Mouse (Mus musculus) forebrain, embryonic 13.5 days (tissue): ENCODE results near the gene Acot11. TPM values are rescaled to one million over a fixed set of nuclear protein-coding genes. Genes with fewer than 3 reads are reported as not detected.

ENCODE experiments used
- ATAC-seq: fragments of 200-750 bp; cut with Nextera tagmentation; 2 replicates; pipeline ENCODE4 v1.8.0; 2017
- H3K27ac ChIP-seq: fragments of 300-500 bp; sonication (generic); 2 replicates; pipeline ENCODE4 v1.5.1; 2015; ENCODE audit warnings: inconsistent platforms, mild to moderate bottlenecking, moderate library complexity
- H3K27me3 ChIP-seq: fragments of 300-500 bp; sonication (generic); 2 replicates; pipeline ENCODE4 v1.6.1; 2015; ENCODE audit warnings: mild to moderate bottlenecking, inconsistent platforms
- H3K36me3 ChIP-seq: fragments of 300-500 bp; sonication (generic); 2 replicates; pipeline ENCODE4 v1.6.1; 2015; ENCODE audit warnings: mild to moderate bottlenecking, inconsistent platforms; ENCODE audit not compliant: poor library complexity, severe bottlenecking
- H3K4me1 ChIP-seq: fragments of 300-500 bp; sonication (generic); 2 replicates; pipeline ENCODE4 v1.6.1; 2015; ENCODE audit warnings: inconsistent platforms
- H3K4me2 ChIP-seq: fragments of 300-500 bp; sonication (generic); 2 replicates; pipeline ENCODE4 v1.6.1; 2015; ENCODE audit warnings: inconsistent platforms, mild to moderate bottlenecking, moderate library complexity
- H3K4me3 ChIP-seq: fragments of 300-500 bp; sonication (generic); 2 replicates; pipeline ENCODE4 v1.5.1; 2015; ENCODE audit warnings: mild to moderate bottlenecking, inconsistent platforms
- H3K9ac ChIP-seq: fragments of 300-500 bp; sonication (generic); 2 replicates; pipeline ENCODE4 v1.6.1; 2015; ENCODE audit warnings: mild to moderate bottlenecking, inconsistent platforms
- H3K9me3 ChIP-seq: fragments of 300-500 bp; sonication (generic); replicated peaks from 2 replicates; pipeline ENCODE4 v1.6.1; 2016; ENCODE audit warnings: inconsistent platforms
- whole genome bisulfite sequencing: fragments of 180-500 bp; shearing (Covaris S2); methylation state at CpG from one replicate; pipeline ENCODE4 v1.1.7; 2015; 5-methylcytosine and 5-hydroxymethylcytosine counted together
- polyA plus RNA-seq: library from polyadenylated mRNA; unstranded; fragments of >200 nt; fragmentation: Nextera tagmentation; extraction: Ambion mirVana; gene quantifications from 2 replicates; pipeline ENCODE4 v1.2.1, GENCODE M21; 2015

Acot11 gene
- 0.63 and 0.94 TPM in 2 replicates for polyA plus RNA-seq

DNA sequence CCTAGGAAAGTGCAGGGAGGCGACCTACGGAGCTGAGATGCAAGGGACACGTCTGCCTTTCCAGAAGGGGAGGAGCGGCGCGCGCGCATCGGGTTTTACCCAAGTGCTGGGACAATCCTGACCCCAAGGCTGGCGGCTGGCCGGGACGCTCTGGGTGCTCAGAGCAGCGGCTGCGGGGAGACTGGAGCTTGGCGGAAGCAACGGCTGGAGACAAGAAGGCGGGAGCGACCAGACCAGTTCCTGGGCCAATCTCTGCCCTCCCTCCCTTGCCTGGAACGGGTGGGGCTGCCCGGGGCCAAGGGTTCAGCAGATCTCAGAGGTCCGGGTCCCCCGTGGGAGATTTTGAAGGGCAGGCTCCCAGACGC, at the start of gene Acot11:
Gene Acot11, minus strand, starts transcription at position 89 of the 365 bp plus-strand sequence.
- peaks cover 9% of the 10 kb centered on the region for H3K4me1 ChIP-seq
- H3K36me3 ChIP-seq = no peaks in the 10 kb centered on the region
- ATAC-seq = no peak
- peak within 1 kb of the TSS; percentile 31; the same call in 1 of the 2 replicates for H3K9ac ChIP-seq
- H3K4me2 ChIP-seq = peak within 1 kb of the TSS; percentile 29
- no peak within 1 kb of the TSS for H3K4me3 ChIP-seq
- 9% methylated on average over 23 of the region's 23 CpGs for WGBS
- no peak within 1 kb of the TSS for H3K27ac ChIP-seq
- no peaks in the 10 kb centered on the region for H3K9me3 ChIP-seq
- peaks cover 32% of the 10 kb centered on the region for H3K27me3 ChIP-seq

DNA sequence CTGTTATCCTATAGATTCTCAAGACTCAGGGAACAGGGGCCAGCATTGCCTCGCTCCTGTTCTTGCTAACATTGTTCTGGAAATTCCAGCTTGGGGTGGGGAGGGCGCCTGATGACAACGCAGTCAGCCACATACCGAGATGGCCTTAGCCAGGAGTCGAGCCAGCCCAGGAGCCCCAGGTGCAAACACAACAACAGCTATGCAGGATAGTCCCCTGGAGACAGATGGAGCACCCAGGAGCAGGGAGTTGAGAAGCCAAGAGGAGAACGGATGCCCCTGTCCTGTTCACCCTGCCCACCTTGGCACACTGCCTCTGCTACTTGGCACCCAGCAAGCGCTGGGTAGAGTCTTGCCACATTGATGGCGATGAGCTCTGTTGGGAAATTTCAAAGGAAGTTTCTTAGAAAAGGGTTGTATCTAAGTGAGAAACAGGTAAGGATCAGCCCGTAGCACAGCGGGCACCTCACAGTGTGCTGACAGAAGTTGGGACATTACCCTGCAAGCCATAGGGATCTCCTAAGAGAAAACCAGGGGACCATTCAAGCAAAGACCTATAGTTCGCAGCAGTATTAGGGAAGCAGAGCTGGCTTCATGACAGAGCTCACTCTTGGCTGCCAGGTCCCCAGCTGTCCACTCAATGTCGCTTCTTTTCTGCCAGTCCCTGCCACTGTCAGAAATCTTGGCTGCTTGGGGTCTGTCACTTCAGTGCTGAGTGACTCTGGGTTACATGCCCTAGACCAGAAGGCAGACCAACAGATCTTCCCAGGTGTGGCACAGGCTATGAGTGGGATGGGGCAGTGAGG, 43.7 kb upstream of the Acot11 start:
- peak overlapping the region; percentile 34 for H3K4me2 ChIP-seq
- H3K36me3 ChIP-seq = no peaks in the 10 kb centered on the region
- peak overlapping the region; percentile 61; the same call in 1 of the 2 replicates for H3K27ac ChIP-seq
- peak; percentile 33; the same call in 1 of the 2 replicates for ATAC-seq
- no peaks in the 10 kb centered on the region for H3K9me3 ChIP-seq
- H3K4me3 ChIP-seq = no peak overlapping the region
- 0 out of 2 replicates have a peak overlapping the region, but pooled peaks have one; percentile 27 for H3K9ac ChIP-seq
- H3K4me1 ChIP-seq = peaks cover 23% of the 10 kb centered on the region
- no peaks in the 10 kb centered on the region for H3K27me3 ChIP-seq
- 44% methylated on average over 12 of the region's 12 CpGs for WGBS

DNA sequence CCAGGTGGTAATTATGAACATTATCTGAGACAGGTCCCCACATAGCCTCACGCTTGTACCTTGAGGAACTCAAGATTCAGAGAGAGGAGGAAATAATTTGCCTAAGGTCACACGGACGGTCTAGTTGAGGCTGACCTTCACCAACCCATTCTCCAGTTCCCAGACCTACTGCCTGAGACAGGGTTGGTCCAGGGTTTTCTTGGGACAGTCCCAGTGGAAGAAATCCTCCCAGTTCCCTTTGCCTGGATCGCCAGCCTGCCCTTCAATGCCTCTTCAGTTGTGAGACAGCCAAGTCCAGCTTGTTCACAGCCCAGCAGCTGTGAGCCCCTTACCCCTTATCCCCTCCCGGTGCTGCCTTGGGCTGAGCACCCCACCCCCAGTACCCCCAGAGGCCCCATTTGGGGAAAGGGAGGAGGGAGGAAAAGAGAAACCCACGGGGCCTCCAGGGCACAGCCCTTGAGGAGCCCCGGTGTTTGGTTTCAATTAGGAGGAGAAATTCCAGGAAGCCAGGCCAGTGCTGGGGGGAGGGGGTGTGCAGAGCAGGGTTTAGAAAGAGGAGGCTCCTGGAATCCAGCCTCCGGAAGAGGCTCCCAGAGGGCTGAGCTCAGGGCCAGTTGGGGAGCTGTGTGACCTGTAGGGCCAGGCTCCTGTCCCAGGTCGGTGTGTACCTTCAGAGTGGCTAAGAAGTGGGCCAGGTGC, 42.9 kb upstream of the Acot11 start:
- Histone ChIP-seq H3K4me2 (peak overlapping the region; percentile 34), H3K4me1 (peaks cover 23% of the 10 kb centered on the region), H3K9ac (no peak overlapping the region), H3K36me3 (no peaks in the 10 kb centered on the region), H3K27me3 (no peaks in the 10 kb centered on the region), H3K27ac (peak overlapping the region; percentile 61), H3K4me3 (no peak overlapping the region), H3K9me3 (no peaks in the 10 kb centered on the region)
- 19% methylated on average over 9 of the region's 9 CpGs for WGBS
- peak; percentile 65 for ATAC-seq

DNA sequence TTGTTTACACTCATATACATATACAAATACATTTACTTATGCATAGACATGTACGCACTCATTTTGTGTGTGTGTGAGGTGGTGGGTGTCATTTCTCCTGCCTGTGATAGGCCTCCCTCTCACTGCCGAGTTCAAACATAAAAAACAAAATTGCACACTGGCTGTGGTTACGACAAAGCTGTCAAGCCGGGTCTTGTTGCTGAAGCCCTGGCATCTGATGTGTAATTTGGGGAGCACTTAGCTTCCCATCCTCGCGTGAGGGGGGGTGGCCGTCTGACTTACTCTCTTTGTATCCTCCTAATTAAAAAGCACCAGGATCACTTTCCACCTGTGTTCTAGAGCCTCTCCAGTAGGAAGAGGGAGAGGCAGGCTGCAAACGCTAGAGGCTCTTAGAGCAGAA, 37.8 kb upstream of the Acot11 start:
- WGBS = 29% methylated on average over 8 of the region's 8 CpGs
- Histone ChIP-seq H3K27ac (no peak overlapping the region), H3K4me2 (no peak overlapping the region), H3K9me3 (no peaks in the 10 kb centered on the region), H3K4me3 (no peak overlapping the region), H3K27me3 (no peaks in the 10 kb centered on the region), H3K36me3 (no peaks in the 10 kb centered on the region), H3K4me1 (peaks cover 53% of the 10 kb centered on the region), H3K9ac (no peak overlapping the region)
- ATAC-seq = no peak

DNA sequence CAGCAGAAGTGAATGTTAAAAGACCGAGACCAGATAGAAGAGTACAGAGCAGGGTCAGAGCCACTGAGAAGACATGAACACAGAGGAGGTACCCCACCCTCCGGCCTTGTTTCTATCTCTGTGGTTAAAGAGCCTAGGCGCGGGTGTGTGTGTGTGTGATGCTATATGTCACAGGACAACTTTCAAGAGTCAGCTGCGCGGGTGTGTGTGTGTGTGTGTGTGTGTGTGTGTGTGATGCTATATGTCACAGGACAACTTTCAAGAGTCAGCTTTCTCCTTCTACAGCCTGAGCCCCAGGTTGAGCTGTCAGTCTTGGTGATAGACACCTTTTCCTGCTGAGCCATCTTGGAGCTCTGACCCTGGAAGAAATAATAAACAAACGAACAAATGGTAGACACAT, 37.1 kb upstream of the Acot11 start:
- no peak overlapping the region for H3K4me3 ChIP-seq
- H3K9me3 ChIP-seq = no peaks in the 10 kb centered on the region
- H3K4me1 ChIP-seq = peaks cover 53% of the 10 kb centered on the region
- no peak overlapping the region for H3K27ac ChIP-seq
- H3K4me2 ChIP-seq = no peak overlapping the region
- H3K36me3 ChIP-seq = no peaks in the 10 kb centered on the region
- H3K9ac ChIP-seq = no peak overlapping the region
- peaks cover 5% of the 10 kb centered on the region for H3K27me3 ChIP-seq
- no peak for ATAC-seq
- 74% methylated on average over 7 of the region's 7 CpGs for WGBS

DNA sequence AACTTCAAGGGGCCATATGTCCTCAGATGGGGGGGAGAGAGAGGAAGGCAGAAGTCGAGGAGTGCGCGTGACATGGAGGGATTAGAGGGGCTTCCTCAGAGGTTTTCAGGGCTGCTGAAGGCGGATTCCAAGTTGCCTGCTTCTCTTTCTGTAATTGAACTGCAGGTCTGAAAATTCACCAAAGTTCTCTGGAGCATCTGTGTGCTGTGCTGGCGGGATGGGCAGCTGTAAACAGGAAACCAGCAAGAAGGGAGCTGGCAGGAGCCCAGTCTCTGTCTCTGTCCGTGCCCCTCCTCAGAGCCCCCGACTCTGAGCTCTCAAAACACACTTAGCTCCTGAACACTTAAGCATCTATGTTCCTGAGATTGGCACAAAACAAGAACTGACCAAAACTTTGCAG, 36.5 kb upstream of the Acot11 start:
- peaks cover 58% of the 10 kb centered on the region for H3K4me1 ChIP-seq
- peak overlapping the region; percentile 100 for H3K4me2 ChIP-seq
- no peak overlapping the region for H3K4me3 ChIP-seq
- H3K9me3 ChIP-seq = no peaks in the 10 kb centered on the region
- peaks cover 9% of the 10 kb centered on the region for H3K27me3 ChIP-seq
- peak overlapping the region; percentile 99; the same call in 1 of the 2 replicates for H3K27ac ChIP-seq
- peak overlapping the region; percentile 77 for H3K9ac ChIP-seq
- 12% methylated on average over 7 of the region's 7 CpGs for WGBS
- no peak for ATAC-seq
- H3K36me3 ChIP-seq = no peaks in the 10 kb centered on the region

DNA sequence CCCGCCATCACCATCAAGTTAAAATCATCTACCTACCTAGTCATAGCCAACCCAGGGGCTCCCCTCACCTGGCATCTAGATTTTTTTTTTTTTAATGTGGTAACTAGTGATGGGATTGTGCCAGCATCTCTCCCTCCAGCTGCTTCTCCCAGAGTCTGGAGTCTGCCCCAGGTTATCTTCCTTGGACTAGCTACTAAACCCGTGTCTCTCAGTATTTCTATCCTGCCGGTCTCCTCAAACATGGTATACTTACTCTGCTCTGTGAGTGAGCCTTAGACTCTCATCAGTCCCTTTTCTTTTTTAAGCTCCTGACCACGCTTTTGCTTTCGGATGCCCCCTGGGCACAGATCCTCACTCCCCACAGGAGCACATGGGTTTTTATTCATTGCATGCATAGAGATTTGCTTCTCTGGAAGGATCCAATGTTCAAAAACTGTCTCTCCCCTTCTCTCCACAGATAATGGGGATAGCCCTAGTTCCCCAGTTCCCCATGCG, 35.9 kb upstream of the Acot11 start:
- H3K9ac ChIP-seq = peak overlapping the region; percentile 77
- peak overlapping the region; percentile 99 for H3K27ac ChIP-seq
- H3K4me2 ChIP-seq = peak overlapping the region; percentile 100
- H3K36me3 ChIP-seq = no peaks in the 10 kb centered on the region
- peaks cover 63% of the 10 kb centered on the region for H3K4me1 ChIP-seq
- ATAC-seq = no peak
- WGBS = 9% methylated on average over 6 of the region's 6 CpGs
- H3K4me3 ChIP-seq = peak overlapping the region; percentile 48
- peaks cover 12% of the 10 kb centered on the region for H3K27me3 ChIP-seq
- no peaks in the 10 kb centered on the region for H3K9me3 ChIP-seq

DNA sequence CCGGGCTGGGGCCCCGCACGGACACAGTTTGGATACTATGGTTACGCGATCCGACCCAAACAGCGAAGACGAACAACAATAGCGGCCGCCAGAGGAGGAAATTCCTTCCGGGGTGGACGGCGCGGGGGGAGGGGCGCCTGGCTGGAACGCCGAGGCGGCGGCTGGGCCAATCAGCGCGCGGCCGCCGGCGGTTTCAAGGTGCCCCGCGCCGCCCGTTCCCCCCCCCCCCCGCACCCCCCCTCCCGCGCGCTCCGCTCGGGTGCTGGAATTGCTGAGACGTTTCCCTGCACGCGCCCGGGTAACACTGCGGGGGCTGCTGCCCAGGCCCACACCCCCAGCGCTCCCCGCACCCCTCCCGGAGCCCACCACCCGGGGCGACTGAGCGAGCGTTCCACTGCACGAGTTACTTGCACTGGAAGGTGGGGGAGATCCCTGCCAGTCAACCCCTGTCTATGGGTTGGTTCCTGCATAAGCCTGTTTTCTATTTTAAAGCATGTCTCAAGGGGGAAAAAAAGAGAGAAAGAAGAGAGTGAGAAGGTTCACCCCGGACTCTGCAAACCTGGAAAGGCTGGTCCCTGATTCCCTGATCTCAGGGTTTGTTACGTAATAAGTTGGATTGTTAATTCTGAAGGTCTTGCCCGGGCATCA, 35.3 kb upstream of the Acot11 start:
- Histone ChIP-seq H3K9me3 (no peaks in the 10 kb centered on the region), H3K27me3 (peaks cover 12% of the 10 kb centered on the region), H3K27ac (peak overlapping the region; percentile 99), H3K4me3 (peak overlapping the region; percentile 48), H3K9ac (peak overlapping the region; percentile 85), H3K4me1 (peaks cover 63% of the 10 kb centered on the region), H3K36me3 (no peaks in the 10 kb centered on the region), H3K4me2 (peak overlapping the region; percentile 100)
- 1% methylated on average over 29 of the region's 51 CpGs for WGBS
- peak; percentile 62 for ATAC-seq

DNA sequence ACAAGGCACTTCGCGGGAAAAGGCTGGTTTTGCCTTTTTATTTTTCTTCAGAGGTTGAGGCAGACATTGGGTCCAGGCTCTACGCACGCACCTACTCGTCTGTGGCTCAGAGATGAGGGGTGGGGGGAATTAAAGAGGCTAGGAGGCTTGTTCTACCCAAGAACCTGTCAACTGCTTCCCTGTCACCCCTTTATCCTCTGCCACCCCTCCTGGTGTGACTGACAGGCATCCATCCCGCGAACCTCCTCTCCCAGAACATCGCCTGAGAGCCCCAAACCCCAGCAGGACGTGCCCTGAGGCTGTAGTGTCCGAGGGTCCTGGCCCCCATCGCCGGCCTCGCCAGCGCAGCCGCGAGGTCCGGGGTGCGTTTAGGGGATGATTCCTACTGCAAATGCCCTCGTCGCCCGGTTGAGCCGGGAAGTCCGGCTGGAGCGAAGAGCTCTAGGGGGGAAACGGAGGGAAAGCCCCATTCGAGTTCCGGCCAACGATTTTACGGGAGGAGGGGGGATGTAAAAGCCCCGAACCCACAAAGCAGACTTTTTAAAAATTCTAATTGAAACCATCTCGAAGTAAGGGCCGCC, 34.5 kb upstream of the Acot11 start:
- ATAC-seq = no peak; the same call in 1 of the 2 replicates
- H3K4me1 ChIP-seq = peaks cover 63% of the 10 kb centered on the region
- no peaks in the 10 kb centered on the region for H3K9me3 ChIP-seq
- peak overlapping the region; percentile 48 for H3K4me3 ChIP-seq
- peak overlapping the region; percentile 99 for H3K27ac ChIP-seq
- under 1% methylated on average over 32 of the region's 32 CpGs for WGBS
- H3K27me3 ChIP-seq = peaks cover 12% of the 10 kb centered on the region
- H3K4me2 ChIP-seq = peak overlapping the region; percentile 100
- peak overlapping the region; percentile 85 for H3K9ac ChIP-seq
- H3K36me3 ChIP-seq = no peaks in the 10 kb centered on the region

DNA sequence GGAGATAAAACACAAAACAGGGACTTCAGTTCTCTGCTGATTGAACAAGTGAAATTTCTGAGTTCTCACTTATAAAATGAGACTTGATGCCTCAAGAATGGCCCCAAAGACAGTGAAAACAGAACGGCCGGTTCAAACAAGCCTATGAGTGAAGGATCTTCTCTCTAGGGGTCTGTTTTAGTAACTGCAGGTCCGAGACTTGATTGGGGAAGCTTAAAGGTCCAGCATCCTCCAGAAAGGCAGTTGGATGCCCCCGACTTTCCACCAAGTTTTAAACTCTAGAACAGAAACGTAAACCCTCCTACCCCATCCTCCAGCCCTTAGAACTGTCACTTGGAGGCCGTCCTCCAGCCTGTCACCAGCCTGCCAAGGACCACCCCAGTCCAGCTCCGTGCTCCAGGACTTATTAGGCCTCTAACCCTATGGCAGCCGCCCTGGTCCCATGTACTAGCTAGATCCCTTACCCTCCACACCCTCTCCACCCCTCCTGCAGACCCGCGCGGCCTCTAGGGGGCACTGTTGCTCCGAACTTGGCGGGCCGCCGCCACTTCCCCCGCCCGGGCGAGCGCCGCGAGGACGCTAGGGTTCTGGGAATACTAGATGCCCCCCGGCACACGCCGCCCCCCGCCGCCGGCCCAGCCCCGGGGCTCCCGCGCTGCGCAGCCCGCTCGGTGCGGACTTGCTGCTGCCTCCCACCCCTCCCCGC, 33.9 kb upstream of the Acot11 start:
- Histone ChIP-seq H3K4me2 (peak overlapping the region; percentile 100), H3K27me3 (peaks cover 12% of the 10 kb centered on the region), H3K9me3 (no peaks in the 10 kb centered on the region), H3K36me3 (no peaks in the 10 kb centered on the region), H3K4me3 (peak overlapping the region; percentile 48), H3K9ac (peak overlapping the region; percentile 85), H3K4me1 (peaks cover 63% of the 10 kb centered on the region), H3K27ac (peak overlapping the region; percentile 99)
- under 1% methylated on average over 36 of the region's 36 CpGs for WGBS
- peak; percentile 87 for ATAC-seq

DNA sequence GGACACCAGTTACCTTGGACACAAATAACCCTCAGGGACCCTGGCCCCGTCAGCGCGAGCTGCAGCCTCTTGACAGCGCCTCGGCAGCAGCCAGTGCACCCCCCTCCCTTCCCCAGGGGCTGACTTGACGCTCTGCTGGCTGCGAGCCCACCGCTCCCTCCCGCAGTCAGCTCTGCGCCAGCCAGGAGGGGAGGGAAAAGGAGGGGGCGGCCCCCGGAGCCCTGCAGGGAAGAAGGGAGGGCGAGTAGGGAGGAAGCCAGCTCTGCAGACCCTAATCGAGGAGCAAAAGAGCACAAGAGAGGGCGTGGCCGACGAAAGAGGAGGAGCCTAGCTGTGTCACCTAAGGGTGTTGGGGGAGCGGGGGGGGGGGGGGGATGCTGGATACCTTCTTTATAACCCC, 33.2 kb upstream of the Acot11 start:
- Histone ChIP-seq H3K4me3 (peak overlapping the region; percentile 23), H3K4me2 (peak overlapping the region; percentile 100), H3K9ac (peak overlapping the region; percentile 55; the same call in 1 of the 2 replicates), H3K27me3 (peaks cover 12% of the 10 kb centered on the region), H3K27ac (peak overlapping the region; percentile 99), H3K9me3 (no peaks in the 10 kb centered on the region), H3K4me1 (peaks cover 63% of the 10 kb centered on the region), H3K36me3 (no peaks in the 10 kb centered on the region)
- 0% methylated on average over 13 of the region's 18 CpGs for WGBS
- ATAC-seq = peak; percentile 41
